Mouse (Mus musculus) bone marrow macrophage, adult 2 months (primary cell): ENCODE measurements around the gene Iqce. TPM values are rescaled to one million over a fixed set of nuclear protein-coding genes. Genes with fewer than 3 reads are reported as not detected.

Experiments
- H3K27ac ChIP-seq: 2 replicates; pipeline ENCODE4 v1.5.1; 2012; ENCODE audit warnings: low read depth, low read length; ENCODE audit not compliant: insufficient read depth
- H3K4me1 ChIP-seq: 2 replicates; pipeline ENCODE4 v1.6.1; 2012; ENCODE audit warnings: low read length; ENCODE audit not compliant: control insufficient read depth, insufficient read depth
- H3K4me3 ChIP-seq: 2 replicates; pipeline ENCODE4 v1.5.1; 2012; ENCODE audit warnings: mild to moderate bottlenecking, low read length, moderate library complexity; ENCODE audit not compliant: insufficient read depth
- CTCF ChIP-seq: IDR thresholded peaks from 2 replicates; pipeline ENCODE4 v1.5.1; 2012; ENCODE audit warnings: low read depth, mild to moderate bottlenecking, low read length, moderate library complexity
- POLR2A ChIP-seq: IDR thresholded peaks from 2 replicates; pipeline ENCODE4 v1.6.1; 2012; ENCODE audit warnings: mild to moderate bottlenecking, low read depth, low read length, borderline replicate concordance
- polyA plus RNA-seq: library from polyadenylated mRNA; stranded (reverse); fragments of >200 nt; gene quantifications from 2 replicates; pipeline ENCODE4 v1.2.4, GENCODE M21; 2012; ENCODE audit not compliant: missing spikeins, insufficient read depth, insufficient read length

The Iqce gene
- polyA plus RNA-seq, 1 experiment: 38.3 TPM

- peaks cover 45% of the 10 kb centered on the region for H3K4me1 ChIP-seq
- H3K27ac ChIP-seq: peak overlapping the region; percentile 94; the same call in 1 of the 2 replicates
- no peak overlapping the region for H3K4me3 ChIP-seq
- TF ChIP-seq POLR2A: no peak
- TF ChIP-seq CTCF: 0 out of 2 replicates have a peak, but pooled peaks have one; percentile 10
Observed at GRCm38 (mm10) chr5:140640812-140641211, 61.4 kb downstream of the Iqce start.

GRCm38 (mm10) chr5:140639871-140640270 lies 62.3 kb downstream of the Iqce start:
- H3K4me1 ChIP-seq: peaks cover 45% of the 10 kb centered on the region
- no peak overlapping the region for H3K27ac ChIP-seq

DNA sequence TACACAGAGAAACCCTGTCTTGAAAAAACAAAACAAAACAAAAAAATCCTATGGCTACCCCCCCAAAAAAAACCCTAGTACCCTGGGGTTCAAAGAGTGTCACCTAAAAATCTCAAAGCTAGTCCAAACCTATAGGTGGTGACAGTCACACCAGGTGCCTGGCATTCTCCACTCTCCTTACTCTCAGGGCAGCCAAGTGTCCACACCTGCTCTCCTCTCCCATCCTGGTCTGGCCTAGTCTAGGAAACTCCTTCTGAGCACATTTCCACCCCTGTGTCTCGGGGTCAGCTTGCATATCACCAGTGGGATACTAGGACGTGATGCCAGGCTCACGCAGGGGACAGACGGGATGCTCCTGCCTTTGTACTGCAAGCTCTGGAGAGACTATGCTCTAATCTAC lies 62.9 kb downstream of the Iqce start:
- no peak for TF ChIP-seq CTCF
- no peak for TF ChIP-seq POLR2A
- H3K4me3 ChIP-seq: no peak overlapping the region
- no peak overlapping the region for H3K27ac ChIP-seq
- H3K4me1 ChIP-seq: peaks cover 45% of the 10 kb centered on the region

More at GRCm38 (mm10) chr5:140639871-140640270, 62.3 kb downstream of the Iqce start:
- TF ChIP-seq POLR2A (no peak), CTCF (no peak)
- H3K4me3 ChIP-seq: no peak overlapping the region

- Histone ChIP-seq H3K4me3 (no peak overlapping the region), H3K27ac (no peak overlapping the region), H3K4me1 (peaks cover 43% of the 10 kb centered on the region)
- no peak for TF ChIP-seq CTCF
- no peak for TF ChIP-seq POLR2A
Observed at GRCm38 (mm10) chr5:140638484-140638883, 63.7 kb downstream of the Iqce start.

DNA sequence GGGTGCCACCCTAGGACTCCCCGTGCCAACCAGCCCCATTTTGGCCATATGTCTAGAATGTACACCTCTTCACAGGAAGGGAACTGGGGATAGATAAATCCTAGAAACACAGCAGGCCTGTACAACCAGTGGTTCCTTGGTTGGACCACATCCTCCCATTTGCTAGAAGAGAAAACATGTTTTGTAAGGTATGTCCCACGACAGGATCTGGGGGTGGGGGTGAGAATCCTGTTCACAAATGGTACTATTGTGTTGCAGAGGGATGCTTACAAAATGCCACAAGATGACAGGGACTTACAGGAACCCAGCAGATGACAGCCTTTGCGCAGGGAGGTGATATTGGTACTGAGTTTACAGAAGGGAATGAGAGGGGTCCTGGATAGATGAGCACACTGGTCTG lies 64.2 kb downstream of the Iqce start:
- H3K4me3 ChIP-seq: no peak overlapping the region
- peaks cover 40% of the 10 kb centered on the region for H3K4me1 ChIP-seq
- TF ChIP-seq CTCF (no peak), POLR2A (no peak)
- no peak overlapping the region for H3K27ac ChIP-seq

GRCm38 (mm10) chr5:140637058-140637410 lies 65.1 kb downstream of the Iqce start:
- H3K4me3 ChIP-seq: no peak overlapping the region
- peak overlapping the region; percentile 22 for H3K27ac ChIP-seq
- TF ChIP-seq CTCF (no peak), POLR2A (no peak)
- H3K4me1 ChIP-seq: peaks cover 32% of the 10 kb centered on the region

- peak overlapping the region; percentile 22 for H3K27ac ChIP-seq
- peaks cover 27% of the 10 kb centered on the region for H3K4me1 ChIP-seq
- TF ChIP-seq POLR2A (no peak), CTCF (no peak)
- no peak overlapping the region for H3K4me3 ChIP-seq
Observed at GRCm38 (mm10) chr5:140636316-140637057, 65.7 kb downstream of the Iqce start.

DNA sequence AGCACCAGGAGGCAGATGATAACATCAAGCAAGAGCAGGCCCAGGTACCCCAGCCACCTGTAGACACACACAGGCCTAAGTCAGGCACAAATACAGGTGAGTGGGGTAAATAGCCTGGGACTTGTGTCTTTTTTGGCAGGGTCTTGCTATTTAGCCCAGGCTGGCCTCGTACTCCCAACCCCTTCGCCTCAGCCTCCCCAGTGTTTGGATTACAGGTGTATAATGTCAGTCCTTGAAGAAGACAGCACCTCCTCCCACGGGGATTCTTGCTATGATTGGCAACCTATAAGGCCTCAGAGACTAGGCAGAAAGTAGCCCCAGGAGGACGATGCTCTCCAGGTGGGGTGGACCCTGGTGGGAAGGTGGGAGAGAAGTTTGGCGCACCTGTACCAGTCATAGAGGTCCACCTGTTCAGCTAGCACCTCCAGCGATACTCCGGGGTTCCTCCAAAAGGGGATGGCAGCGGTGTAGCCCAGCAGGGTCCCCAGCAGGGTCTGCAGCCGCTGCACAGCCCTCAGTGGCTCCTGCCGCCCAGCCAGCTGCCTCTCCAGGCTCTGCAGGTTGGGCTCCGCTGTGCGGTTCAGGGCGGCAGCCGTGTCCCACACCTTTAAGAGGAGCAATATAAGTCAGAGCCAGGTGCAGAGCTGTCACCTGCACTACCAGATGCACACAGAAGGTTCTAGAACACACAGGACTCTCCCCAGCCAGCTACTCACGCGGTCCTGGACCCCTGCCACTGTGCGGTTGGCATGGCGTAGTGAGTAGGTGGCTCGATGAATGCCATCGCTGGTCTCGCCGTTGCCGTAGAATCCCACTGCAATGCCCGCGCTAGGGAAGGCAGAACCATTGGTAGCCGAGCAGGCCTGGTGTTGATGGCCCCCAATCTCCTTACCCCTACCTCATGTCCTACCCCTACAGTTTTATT lies 67.1 kb downstream of the Iqce start:
- Histone ChIP-seq H3K4me3 (no peak overlapping the region), H3K27ac (no peak overlapping the region), H3K4me1 (peaks cover 13% of the 10 kb centered on the region)
- TF ChIP-seq CTCF: no peak
- TF ChIP-seq POLR2A: no peak

DNA sequence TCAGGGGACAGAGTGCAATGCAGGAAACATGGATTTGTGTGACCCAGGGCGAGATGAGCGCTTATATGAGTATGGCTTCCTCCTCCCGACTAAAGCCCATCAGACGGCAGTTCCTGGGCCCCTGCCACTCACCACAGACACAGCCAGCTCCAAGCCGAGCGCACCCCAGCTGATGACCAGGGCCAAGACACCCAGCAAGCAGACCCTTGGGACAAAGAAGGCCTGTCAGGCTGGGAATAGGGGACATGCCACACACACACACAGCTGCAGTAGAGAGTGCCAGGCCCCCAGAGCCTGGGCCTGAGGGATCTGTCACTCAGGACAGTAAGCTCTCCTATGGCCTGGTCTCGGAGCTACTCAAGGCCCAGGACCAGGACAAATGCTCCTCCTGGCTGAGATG lies 68.7 kb downstream of the Iqce start:
- TF ChIP-seq POLR2A: no peak
- TF ChIP-seq CTCF: no peak
- Histone ChIP-seq H3K27ac (no peak overlapping the region), H3K4me1 (peaks cover 13% of the 10 kb centered on the region), H3K4me3 (no peak overlapping the region)

DNA sequence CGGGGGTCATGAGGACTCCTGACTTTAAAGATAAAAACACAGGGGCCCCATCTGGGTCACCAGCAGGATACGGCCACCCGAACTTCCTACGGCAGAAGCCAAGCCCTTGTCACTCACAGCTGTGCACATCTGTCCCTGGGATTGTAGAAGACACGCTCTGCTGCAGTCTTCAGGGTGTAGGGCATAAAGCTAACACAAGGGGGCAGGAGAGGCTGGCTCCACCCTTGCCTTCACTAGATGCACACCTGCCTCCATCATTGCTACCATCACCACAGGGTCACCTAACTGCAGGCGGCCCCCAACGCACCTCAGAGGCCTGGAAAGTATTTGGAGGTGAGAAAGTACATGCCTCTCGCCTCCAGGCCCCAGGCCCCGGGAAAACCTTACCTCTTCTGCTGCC lies 73.2 kb downstream of the Iqce start:
- no peaks in the 10 kb centered on the region for H3K4me1 ChIP-seq
- H3K27ac ChIP-seq: no peak overlapping the region
- no peak overlapping the region for H3K4me3 ChIP-seq
- TF ChIP-seq POLR2A (no peak), CTCF (peak; percentile 46; the same call in 1 of the 2 replicates)
